Mouse (Mus musculus) ES-Bruce4 (cell line): Measurements from ENCODE around the gene Foxj2.

ENCODE experiments used
- CTCF ChIP-seq: IDR thresholded peaks from one replicate; pipeline ENCODE4 v1.8.1; 2011; ENCODE audit warnings: low read depth, low read length
- EP300 ChIP-seq: IDR thresholded peaks from 2 replicates; pipeline ENCODE4 v1.6.1; 2011; ENCODE audit warnings: low read depth, low read length; ENCODE audit not compliant: insufficient read depth
- POLR2A ChIP-seq: IDR thresholded peaks from one replicate; pipeline ENCODE4 v1.8.1; 2011; ENCODE audit warnings: low read length; ENCODE audit not compliant: insufficient read depth

- TF ChIP-seq CTCF (no peak), EP300 (peak; percentile 65; the same call in 1 of the 2 replicates), POLR2A (no peak)
These were observed 6.4 kb downstream of the Foxj2 start for GRCm38 (mm10) chr6:122825923-122826742.
